Mouse (Mus musculus) embryonic facial prominence, embryonic 13.5 days (tissue): ENCODE results near the gene Sema7a. TPM values are rescaled to one million over a fixed set of nuclear protein-coding genes. Genes with fewer than 3 reads are reported as not detected.

Source experiments
- ATAC-seq: fragments of 200-750 bp; cut with Nextera tagmentation; 2 replicates; pipeline ENCODE4 v1.8.0; 2017; ENCODE audit warnings: low read depth; ENCODE audit not compliant: insufficient number of reproducible peaks, insufficient read depth, low FRiP score, low TSS enrichment
- H3K27ac ChIP-seq: fragments of 300-500 bp; sonication (generic); 2 replicates; pipeline ENCODE4 v1.5.1; 2015; ENCODE audit warnings: moderate library complexity, mild to moderate bottlenecking, inconsistent platforms
- H3K27me3 ChIP-seq: fragments of 300-500 bp; sonication (generic); 2 replicates; pipeline ENCODE4 v1.6.1; 2015; ENCODE audit warnings: mild to moderate bottlenecking, inconsistent platforms
- H3K36me3 ChIP-seq: fragments of 300-500 bp; sonication (generic); 2 replicates; pipeline ENCODE4 v1.6.1; 2015; ENCODE audit warnings: mild to moderate bottlenecking, inconsistent platforms
- H3K4me1 ChIP-seq: fragments of 300-500 bp; sonication (generic); 2 replicates; pipeline ENCODE4 v1.6.1; 2015; ENCODE audit warnings: inconsistent platforms
- H3K4me2 ChIP-seq: fragments of 300-500 bp; sonication (generic); 2 replicates; pipeline ENCODE4 v1.6.1; 2015; ENCODE audit warnings: moderate library complexity, mild to moderate bottlenecking, inconsistent platforms
- H3K4me3 ChIP-seq: fragments of 300-500 bp; sonication (generic); 2 replicates; pipeline ENCODE4 v1.5.1; 2015; ENCODE audit warnings: mild to moderate bottlenecking, inconsistent platforms
- H3K9ac ChIP-seq: fragments of 300-500 bp; sonication (generic); 2 replicates; pipeline ENCODE4 v1.6.1; 2015; ENCODE audit warnings: mild to moderate bottlenecking, inconsistent platforms
- H3K9me3 ChIP-seq: fragments of 300-500 bp; sonication (generic); 2 replicates; pipeline ENCODE4 v1.6.1; 2016; ENCODE audit warnings: inconsistent platforms
- WGBS: fragments of 180-500 bp; shearing (Covaris S2); methylation state at CpG from one replicate; pipeline ENCODE4 v1.1.7; 2015; ENCODE audit warnings: mixed read lengths; 5-methylcytosine and 5-hydroxymethylcytosine counted together
- polyA plus RNA-seq: library from polyadenylated mRNA; unstranded; fragments of >200 nt; fragmentation: Nextera tagmentation; extraction: Ambion mirVana; gene quantifications from 2 replicates; pipeline ENCODE4 v1.2.1, GENCODE M21; 2015

The Sema7a gene
- polyA plus RNA-seq, 1 experiment from 2014 or later = 0.55 TPM

DNA sequence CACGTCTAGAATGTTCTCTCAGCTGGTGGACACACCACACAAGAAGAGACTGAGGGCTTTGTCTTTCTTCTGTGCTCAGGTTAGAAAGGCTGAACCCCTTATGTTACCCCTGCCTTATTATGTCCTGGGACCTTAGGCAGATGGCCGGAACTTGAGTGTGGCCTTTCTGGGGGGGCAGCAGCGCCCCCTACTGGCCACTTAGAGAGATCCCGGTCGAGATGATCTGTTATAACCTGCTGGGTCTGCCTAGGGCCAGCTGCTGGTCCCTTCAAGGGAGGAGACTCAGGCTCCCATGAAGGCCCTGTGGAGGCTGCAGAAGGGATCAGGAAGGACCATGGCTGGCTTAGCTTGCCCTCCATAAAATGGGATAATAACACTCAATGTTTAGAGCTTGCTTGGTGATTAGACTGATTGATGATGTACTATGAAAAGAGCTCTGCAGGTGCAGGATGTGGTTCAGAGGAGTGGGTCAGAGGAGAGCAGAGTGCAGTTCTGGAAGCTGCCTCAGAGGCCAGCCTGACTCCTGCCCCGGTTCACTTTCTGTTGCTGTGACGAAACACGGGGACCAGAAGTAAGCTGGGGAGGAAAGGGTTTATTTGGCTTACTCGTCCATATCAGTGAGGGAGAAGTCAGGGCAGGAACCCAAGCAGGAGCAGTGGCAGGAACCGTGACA, 50.7 kb downstream of the Sema7a start:
- Histone ChIP-seq H3K36me3 (no peaks in the 10 kb centered on the region), H3K4me1 (peaks cover 11% of the 10 kb centered on the region), H3K27me3 (peaks cover 4% of the 10 kb centered on the region; the same call in 1 of the 2 replicates), H3K4me2 (no peak overlapping the region), H3K9me3 (no peaks in the 10 kb centered on the region), H3K27ac (no peak overlapping the region), H3K4me3 (no peak overlapping the region), H3K9ac (no peak overlapping the region)
- no peak for ATAC-seq
- WGBS = 44% methylated on average over 10 of the region's 10 CpGs

- WGBS = 88% methylated on average over 3 of the region's 3 CpGs
- Histone ChIP-seq H3K4me1 (peaks cover 11% of the 10 kb centered on the region), H3K4me3 (no peak overlapping the region), H3K27me3 (peaks cover 18% of the 10 kb centered on the region), H3K27ac (no peak overlapping the region), H3K9me3 (no peaks in the 10 kb centered on the region), H3K36me3 (no peaks in the 10 kb centered on the region), H3K9ac (no peak overlapping the region), H3K4me2 (no peak overlapping the region)
- no peak for ATAC-seq
Measured at GRCm38 (mm10) chr9:57992060-57992459, 52.1 kb downstream of the Sema7a start.

- H3K4me3 ChIP-seq = no peak overlapping the region
- H3K27ac ChIP-seq = peak overlapping the region; percentile 12; the same call in 1 of the 2 replicates
- H3K9me3 ChIP-seq = no peaks in the 10 kb centered on the region
- peaks cover 17% of the 10 kb centered on the region for H3K4me1 ChIP-seq
- H3K4me2 ChIP-seq = 0 out of 2 replicates have a peak overlapping the region, but pooled peaks have one; percentile 16
- 22% methylated on average over 8 of the region's 8 CpGs for WGBS
- no peaks in the 10 kb centered on the region for H3K36me3 ChIP-seq
- peaks cover 28% of the 10 kb centered on the region for H3K27me3 ChIP-seq
- no peak for ATAC-seq
- H3K9ac ChIP-seq = no peak overlapping the region
Measured at GRCm38 (mm10) chr9:57992781-57993591, 53.1 kb downstream of the Sema7a start.

- peaks cover 44% of the 10 kb centered on the region for H3K27me3 ChIP-seq
- no peaks in the 10 kb centered on the region for H3K9me3 ChIP-seq
- H3K36me3 ChIP-seq = no peaks in the 10 kb centered on the region
- no peak overlapping the region for H3K4me3 ChIP-seq
- no peak overlapping the region for H3K4me2 ChIP-seq
- H3K9ac ChIP-seq = no peak overlapping the region
- 34% methylated on average over 4 of the region's 4 CpGs for WGBS
- no peak overlapping the region for H3K27ac ChIP-seq
- H3K4me1 ChIP-seq = peaks cover 20% of the 10 kb centered on the region
- no peak for ATAC-seq
Measured at GRCm38 (mm10) chr9:57995282-57995681, 55.4 kb downstream of the Sema7a start.

DNA sequence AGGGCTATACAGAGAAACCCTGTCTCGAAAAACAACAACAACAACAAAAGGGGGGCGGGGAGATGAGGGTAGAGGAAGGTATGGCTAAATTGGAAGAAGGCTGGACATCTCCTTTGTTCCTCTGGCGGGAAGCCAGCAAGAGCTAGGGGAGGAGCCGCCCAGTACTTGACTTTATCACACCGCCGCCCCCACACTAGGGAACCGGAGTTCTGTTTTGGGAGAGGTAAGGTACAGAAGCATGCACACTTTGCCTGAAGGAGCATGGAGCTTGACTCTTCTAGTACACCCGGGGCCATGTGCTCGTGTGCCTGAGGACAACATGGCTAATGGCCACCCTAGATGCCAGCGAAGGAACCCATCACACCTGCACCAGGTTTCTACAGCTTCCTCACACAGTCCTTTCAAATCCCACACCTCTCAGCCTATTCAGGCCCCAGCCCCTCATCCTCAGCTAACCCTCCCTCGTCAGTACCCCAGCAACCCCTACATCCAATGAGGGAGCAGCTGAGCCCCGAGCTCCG, 57.7 kb downstream of the Sema7a start:
- no peaks in the 10 kb centered on the region for H3K36me3 ChIP-seq
- peak overlapping the region; percentile 44; the same call in 1 of the 2 replicates for H3K9ac ChIP-seq
- 25% methylated on average over 13 of the region's 13 CpGs for WGBS
- peaks cover 50% of the 10 kb centered on the region for H3K27me3 ChIP-seq
- no peak overlapping the region for H3K27ac ChIP-seq
- no peak for ATAC-seq
- peaks cover 20% of the 10 kb centered on the region for H3K4me1 ChIP-seq
- no peaks in the 10 kb centered on the region for H3K9me3 ChIP-seq
- peak overlapping the region; percentile 56 for H3K4me2 ChIP-seq
- peak overlapping the region; percentile 25 for H3K4me3 ChIP-seq

- Histone ChIP-seq H3K4me3 (peak overlapping the region; percentile 25), H3K9me3 (no peaks in the 10 kb centered on the region), H3K27me3 (peaks cover 50% of the 10 kb centered on the region), H3K36me3 (no peaks in the 10 kb centered on the region), H3K9ac (peak overlapping the region; percentile 44; the same call in 1 of the 2 replicates), H3K4me2 (peak overlapping the region; percentile 56), H3K4me1 (peaks cover 18% of the 10 kb centered on the region), H3K27ac (no peak overlapping the region)
- ATAC-seq = no peak
- 2% methylated on average over 20 of the region's 20 CpGs for WGBS
Measured at GRCm38 (mm10) chr9:57998032-57998659, 58.2 kb downstream of the Sema7a start.

DNA sequence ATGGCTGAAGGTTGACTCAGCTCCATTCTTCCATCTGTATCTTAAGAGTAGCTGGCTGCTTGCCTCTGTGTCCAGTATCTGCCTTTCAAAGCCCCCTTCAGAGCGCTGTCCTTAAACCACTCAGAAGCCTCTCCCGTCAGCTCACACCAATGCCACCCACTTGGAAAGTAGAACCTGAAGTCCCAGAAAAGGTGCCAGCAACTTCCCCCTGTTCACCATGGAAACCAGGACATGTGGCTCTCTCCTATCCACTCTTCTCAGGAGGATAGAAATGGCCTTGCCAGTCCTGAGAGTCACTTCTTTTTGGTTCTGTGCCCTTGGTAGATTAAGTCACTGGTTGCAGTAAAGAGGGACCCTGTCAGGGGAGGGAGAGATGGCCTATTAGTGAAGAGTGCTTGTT, 58.8 kb downstream of the Sema7a start:
- H3K9me3 ChIP-seq = no peaks in the 10 kb centered on the region
- no peak for ATAC-seq
- WGBS = 51% methylated on average over 2 of the region's 2 CpGs

GRCm38 (mm10) chr9:57999676-58000075, 59.8 kb downstream of the Sema7a start:
- Histone ChIP-seq H3K27ac (no peak overlapping the region), H3K36me3 (no peaks in the 10 kb centered on the region), H3K9ac (no peak overlapping the region), H3K4me2 (no peak overlapping the region), H3K9me3 (no peaks in the 10 kb centered on the region), H3K27me3 (peaks cover 50% of the 10 kb centered on the region), H3K4me3 (no peak overlapping the region), H3K4me1 (peaks cover 12% of the 10 kb centered on the region)
- WGBS = 47% methylated on average over 2 of the region's 2 CpGs
- no peak for ATAC-seq

More for the DNA sequence above, 58.8 kb downstream of the Sema7a start:
- H3K4me1 ChIP-seq = peaks cover 14% of the 10 kb centered on the region
- no peak overlapping the region for H3K4me3 ChIP-seq
- no peaks in the 10 kb centered on the region for H3K36me3 ChIP-seq
- no peak overlapping the region for H3K27ac ChIP-seq
- peaks cover 50% of the 10 kb centered on the region for H3K27me3 ChIP-seq
- H3K9ac ChIP-seq = no peak overlapping the region
- no peak overlapping the region for H3K4me2 ChIP-seq

- H3K4me1 ChIP-seq = peaks cover 4% of the 10 kb centered on the region
Measured at GRCm38 (mm10) chr9:58003272-58003671, 63.4 kb downstream of the Sema7a start.

DNA sequence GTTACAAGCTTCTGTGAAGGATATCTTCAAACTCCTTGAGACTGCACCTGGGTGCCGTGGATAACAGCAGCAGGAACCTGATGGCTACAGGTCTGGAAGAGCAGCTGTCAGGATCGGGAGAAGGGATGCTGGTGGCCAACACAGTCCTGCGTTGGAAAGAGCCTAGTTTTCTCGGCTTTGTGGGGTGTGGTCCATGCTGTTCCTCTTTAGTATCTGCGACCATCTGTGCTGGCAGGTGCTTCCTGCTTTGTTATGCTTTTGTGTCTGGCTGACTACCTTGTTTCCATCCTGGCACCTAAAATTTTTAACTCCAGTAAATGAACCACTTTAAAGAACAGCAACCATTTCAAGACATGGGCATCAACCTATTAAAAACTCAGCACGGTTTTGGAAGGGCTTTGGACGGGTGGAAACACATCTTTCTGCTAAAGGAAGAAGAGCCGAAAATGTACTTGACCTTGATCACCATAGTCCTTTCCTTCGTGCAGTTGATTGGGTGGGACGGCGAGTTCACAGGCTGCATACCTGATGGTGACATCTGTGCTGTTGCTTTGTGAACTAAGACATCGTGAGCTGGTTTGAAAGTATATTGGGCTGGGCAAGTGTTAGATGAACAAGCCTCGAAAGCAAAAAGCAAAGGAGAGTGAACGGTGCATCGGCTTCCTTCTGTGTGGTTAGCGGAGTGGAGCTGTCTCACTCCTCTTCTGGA, 66.0 kb downstream of the Sema7a start, which contains the start of gene Cyp11a1:
Gene Cyp11a1, plus strand, starts transcription at position 659 of the 709 bp plus-strand sequence.
- no peaks in the 10 kb centered on the region; the same call in 1 of the 2 replicates for H3K27me3 ChIP-seq
- H3K36me3 ChIP-seq = no peaks in the 10 kb centered on the region
- H3K4me1 ChIP-seq = peaks cover 13% of the 10 kb centered on the region
- H3K9me3 ChIP-seq = no peaks in the 10 kb centered on the region
- H3K9ac ChIP-seq = no peak within 1 kb of the TSS
- H3K4me2 ChIP-seq = no peak within 1 kb of the TSS
- H3K4me3 ChIP-seq = no peak within 1 kb of the TSS
- WGBS = 87% methylated on average over 16 of the region's 16 CpGs
- no peak within 1 kb of the TSS for H3K27ac ChIP-seq
- ATAC-seq = no peak

More at GRCm38 (mm10) chr9:58003272-58003671, 63.4 kb downstream of the Sema7a start:
- Histone ChIP-seq H3K9ac (no peak overlapping the region), H3K4me3 (no peak overlapping the region), H3K27ac (no peak overlapping the region), H3K27me3 (peaks cover 20% of the 10 kb centered on the region), H3K36me3 (no peaks in the 10 kb centered on the region), H3K9me3 (no peaks in the 10 kb centered on the region), H3K4me2 (no peak overlapping the region)
- WGBS = 24% methylated on average over 2 of the region's 2 CpGs
- ATAC-seq = no peak
